Mouse (Mus musculus) MEL-GATA-1-ER (cell line): ENCODE measurements around the gene Tex21.
A peak's percentile ranks its signal among the peaks of the same experiment; 100 is the strongest.
"Not testable (repeated sequence)": the region's sequence is repeated elsewhere in the genome, so short reads cannot be mapped to it uniquely, and the experiment has no call there.

Experiments
- DNase-seq: peaks from one replicate; pipeline ENCODE4 v3.0.0-alpha.2; 2012; ENCODE audit warnings: low read depth; ENCODE audit errors: extremely low read depth

Gene Tex21

DNA sequence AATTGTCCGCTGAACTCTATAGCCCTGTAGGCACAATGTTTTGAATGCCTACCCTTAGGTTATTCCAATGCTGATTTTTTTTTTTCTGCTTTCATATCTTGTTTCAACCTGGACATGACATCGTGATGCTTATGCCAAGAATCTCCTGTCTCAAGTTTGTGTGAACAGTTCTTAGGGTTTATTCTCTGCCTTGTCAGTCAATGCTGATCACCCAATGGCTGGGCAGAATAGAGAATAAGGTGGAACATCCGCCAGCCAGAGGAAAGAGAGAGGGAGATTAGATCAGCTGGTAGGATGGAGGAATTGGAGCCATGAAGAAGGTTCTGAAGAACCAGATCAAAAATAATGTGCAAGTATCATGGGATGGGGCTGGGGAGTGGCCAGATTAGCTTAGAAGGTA lies 14.1 kb upstream of the Tex21 start:
- no peak for DNase-seq

DNA sequence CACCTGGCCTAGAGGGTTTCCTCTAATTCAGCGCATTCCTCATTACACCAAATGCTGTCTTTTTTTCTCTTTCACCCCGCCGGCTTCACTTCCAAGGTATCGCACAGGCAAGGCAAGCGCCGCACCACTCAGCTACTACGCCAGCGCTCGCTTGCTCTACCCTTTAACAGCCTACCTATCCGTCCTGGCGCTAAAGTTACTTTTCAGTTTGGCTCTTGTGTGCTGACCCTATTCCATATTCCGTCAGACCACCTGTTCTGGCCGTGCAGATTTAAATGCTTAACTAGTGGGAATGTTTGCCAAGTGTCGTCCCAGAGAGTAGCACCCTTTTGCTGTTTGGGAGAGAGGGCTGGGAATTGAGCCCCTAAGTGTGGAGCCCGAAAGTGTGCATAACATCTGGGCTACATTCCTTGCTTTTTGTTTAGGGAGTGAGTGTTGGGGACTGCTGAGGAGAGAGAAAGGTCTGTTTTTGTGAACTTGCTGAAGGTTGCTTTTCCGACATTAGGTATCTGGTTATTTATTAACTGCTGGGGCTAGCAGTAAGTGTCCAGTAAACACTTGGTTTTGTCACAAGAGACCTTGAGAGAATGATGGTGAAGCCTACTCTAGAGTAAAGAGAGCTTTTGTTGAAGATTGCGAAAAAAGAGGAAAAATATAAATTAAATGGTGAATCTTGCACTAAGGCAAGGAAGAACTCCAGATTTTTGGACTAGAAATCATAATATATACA lies 9.7 kb upstream of the Tex21 start:
- no peak for DNase-seq

DNA sequence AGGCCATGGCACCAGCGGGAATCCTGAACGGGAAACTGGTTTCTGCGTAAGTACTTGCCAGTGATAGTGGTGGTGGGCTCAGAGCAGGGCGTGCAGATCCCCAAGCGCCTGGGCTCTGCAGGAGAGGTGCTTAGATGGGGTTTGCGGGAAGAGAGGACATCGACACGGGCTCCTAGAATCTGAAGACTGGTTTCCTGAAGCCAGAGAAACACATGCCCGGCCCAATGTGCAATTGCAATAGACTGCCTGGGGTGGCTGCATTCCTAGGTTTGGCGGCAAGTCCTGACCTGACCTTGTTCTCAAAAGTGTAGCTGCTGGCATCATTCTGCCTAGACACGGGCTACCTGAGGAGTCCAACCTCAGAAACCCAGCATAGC lies 8.9 kb upstream of the Tex21 start:
- no peak for DNase-seq

DNA sequence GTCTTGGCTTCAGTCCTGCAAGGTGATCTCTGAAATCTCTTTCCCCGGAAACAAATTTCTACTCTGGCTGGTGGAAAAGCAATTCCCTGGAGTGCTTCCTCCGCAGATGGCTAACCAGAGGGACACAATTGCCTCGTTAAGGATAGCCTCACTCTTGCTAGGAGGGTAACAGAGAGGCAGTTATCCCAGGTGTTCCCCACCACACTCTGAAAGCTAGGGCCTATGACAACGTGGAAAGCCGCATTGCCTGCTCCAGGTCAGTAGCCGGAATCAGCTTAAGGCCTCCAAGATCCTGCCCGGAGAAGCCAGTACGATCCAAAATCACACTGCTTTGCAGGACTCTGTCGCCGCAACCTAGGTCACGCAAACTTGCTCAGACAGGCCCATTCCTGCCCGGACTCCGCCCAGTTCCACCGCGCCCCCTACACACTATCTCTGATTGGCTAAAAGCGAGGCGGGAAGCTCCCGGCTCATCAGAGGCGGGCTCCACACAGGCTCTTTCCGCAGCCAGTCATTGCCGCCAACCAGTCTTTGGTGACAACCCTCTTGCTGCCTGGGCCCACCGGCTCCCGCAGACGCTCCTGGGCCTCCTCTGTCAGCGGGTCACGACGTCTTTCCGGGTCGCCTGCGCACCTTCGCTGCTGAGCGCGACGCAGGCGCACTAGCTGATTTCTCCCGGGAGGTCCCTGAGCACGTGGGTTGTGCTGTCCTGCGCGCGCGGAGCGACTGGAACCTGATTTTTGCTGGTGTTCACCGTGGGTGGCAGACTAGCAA lies 8.4 kb upstream of the Tex21 start, which contains the start of gene Mthfd1:
Mthfd1 (plus strand) TSS at position 574 of the 774 bp plus-strand sequence.
- peak; percentile 97 for DNase-seq

DNA sequence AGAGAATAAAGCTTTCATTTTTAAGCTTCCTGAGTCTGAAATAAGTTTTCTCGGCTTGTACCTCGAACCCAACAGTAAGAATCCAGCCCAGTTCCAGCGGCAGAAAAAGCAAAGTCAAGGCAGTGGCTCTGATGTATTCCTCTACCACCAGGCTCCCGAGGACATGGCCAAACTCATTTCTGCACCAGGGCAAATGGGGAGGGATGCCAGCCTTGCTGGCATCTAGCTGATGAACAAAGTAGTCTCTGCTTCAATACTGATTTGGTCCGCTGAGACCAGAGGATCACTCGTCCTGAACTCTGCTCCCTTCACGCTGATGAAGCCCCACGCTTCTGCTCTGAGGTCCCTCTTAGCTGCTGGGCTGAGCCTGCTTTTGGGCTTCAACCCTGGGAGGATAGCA lies 7.4 kb upstream of the Tex21 start:
- DNase-seq: no peak

DNA sequence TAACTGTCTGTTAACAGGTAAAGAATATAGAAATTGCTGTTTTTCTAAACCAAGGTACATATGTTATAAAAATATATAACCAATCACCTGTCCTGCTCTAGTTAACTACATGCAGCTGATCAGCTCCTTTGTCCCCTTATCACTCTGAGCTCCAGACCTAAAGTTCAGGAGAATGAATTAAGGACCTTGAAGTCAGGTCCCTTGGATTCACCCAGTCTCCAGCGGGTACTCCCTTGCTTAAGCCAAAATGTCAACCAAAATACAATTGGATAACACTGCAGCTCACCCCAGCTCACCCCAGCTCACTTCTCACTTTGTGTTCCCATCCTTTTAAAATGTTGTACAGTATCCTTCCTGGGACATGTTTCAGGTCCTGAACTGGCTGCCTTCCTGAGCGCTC lies 7.0 kb upstream of the Tex21 start:
- no peak for DNase-seq

DNA sequence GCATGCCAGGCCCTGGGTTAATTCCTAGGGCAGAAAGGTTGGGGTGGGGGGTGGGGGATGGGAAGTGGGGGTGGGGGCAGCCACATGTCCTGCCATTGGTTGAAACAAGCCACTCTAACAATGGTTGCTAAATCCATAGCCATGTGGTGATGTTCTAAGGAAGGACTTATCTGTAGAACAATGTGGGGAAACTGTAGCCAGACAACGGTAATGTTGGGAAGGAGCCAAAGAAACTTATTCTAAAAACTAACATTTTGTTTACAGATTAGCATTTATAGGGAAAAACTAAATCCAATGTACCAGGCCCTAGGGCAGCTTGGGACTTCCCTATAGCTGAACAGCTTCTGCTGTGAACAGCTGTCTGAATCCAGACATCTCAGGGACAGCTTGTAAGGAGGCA lies 6.5 kb upstream of the Tex21 start:
- DNase-seq: no peak

DNA sequence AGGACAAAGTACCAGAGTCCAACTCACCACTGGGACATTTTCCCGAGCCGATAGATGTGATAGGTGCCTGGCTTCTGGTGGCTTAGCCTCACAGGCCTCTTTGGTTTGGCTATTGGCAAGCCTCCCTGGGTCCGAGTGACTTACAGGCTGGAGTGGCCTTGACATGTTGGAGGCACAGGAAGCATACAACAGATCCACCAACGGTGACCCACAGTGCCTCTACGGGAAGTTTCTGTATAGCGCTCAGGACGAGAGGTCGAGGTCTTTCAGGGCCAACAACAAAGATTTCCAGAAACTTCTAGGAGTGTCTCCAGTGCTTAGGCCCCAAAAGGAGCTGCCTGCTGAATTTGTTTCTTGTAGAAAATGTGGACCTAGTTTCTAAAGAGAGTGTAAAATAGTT lies 1.6 kb downstream of the Tex21 start:
- no peak for DNase-seq

DNA sequence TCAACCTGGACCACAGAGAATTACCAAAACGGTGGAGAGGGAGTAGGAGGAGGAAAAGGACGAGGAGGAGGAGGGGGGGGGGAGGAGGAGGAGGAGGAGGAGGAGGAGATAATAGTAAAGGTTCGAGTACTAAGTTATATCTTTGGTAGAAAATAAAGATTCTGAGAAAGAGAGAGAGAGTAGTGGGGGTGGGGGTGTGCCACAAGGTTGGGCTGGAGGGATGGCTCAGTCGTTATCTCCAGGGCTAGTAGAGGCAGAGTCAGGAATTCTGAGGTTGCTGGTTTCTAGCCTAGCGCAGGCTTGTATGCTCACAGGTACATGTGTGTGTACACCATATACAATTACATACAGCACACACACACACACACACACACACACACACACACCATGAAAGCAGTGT lies 4.7 kb downstream of the Tex21 start:
- DNase-seq: no peak

DNA sequence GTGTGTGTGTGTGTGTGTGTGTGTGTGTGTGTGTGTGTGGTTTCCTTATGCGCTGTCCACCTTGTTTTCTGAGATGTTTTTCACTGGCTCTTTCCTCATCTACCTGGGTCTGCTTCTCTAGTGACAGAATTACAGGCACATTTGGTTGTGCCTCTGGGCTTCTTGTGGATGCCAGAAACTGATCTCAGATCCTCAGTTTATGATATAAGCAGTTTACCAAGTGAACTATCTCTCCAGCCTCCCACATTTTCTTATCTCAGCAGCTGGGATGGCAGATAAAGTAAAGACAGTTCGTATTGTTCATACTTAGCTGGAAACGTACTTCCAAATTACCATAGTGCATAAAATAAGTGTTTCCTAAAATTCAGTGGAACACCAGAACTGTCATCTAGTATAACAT lies 5.5 kb downstream of the Tex21 start:
- DNase-seq: no peak

DNA sequence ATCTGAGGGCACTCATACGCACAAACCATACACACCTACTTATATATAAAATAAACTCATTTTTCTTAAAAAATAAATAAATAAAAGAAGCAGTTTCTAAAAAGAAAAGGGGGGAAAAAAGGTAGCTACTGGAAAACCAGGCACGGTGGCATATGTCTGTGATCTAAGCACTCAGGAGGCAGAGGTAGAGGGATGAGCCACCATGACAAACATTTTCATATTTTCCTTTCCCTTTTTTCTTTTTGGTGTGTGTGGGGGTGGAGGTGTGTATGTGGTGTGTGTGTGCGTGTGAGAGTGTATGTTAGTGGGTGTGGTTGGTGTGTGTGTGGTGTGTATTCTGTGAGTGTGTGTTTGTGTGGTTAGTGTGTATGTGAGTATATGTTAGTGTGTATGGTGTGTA lies 5.9 kb downstream of the Tex21 start:
- no peak for DNase-seq

DNA sequence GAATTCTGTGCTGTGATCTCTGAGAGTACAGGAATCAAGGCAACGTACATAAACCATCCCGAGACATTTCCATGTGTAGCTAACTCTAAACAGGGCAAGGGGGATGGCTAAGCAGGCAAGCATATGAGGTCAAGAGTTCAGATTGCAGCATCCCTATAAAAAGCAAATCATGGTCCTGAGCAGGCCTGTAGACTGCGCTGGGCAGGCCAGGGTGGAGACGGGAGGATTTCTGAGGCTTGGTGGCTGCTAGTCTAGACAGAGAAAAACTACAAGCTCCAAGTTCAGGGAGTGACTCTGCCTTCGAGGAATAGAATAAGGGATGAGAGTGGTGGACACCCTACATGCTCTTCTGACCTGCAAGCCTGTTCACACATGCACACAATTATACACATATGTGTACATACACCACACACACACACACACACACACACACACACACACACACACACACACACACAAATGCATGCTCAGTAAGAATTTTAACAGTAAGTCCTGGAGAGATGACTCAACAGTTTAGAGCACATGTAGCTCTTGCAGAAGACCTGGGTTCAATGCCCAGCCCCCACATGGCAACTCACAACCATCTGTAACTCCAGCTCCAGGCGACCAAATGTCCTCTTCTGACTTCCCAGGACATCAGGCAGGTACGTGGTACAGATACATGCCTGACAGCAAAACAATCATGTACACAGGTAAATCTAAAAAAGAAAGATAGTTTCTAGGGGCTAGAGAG lies 6.5 kb downstream of the Tex21 start:
- no peak for DNase-seq

DNA sequence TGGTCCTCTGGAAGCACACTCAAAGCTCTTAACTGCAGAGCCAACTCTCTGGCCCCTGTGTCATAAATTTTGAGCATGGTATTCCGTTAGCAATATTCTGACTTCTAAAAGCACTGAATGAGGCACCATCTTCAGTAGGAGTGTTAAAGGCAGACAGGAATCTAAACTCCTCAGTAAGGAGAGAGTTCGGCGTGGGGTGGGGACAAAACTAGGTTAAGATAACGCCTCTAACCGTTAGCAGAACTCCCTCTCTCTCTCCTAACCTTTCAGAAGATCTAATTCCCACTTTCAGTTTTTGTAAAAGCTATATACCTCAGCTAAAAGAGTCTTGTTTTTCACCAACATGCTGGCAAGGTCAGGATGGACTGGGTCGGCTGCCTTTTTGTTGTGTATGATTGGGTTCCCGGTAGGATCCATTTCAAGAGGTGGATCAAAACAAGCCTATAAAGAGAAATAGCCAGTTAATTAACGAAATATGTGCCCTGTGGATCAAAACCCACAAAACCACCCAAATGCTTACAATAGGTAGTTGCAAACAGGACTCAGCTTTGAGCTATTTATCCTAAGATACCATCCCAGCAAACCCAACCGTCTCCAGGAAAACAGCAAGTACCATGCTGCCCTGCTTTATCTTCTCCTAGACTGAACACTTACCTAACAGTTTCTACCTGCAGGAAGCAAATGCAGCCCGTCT lies 7.3 kb downstream of the Tex21 start:
- DNase-seq: no peak

DNA sequence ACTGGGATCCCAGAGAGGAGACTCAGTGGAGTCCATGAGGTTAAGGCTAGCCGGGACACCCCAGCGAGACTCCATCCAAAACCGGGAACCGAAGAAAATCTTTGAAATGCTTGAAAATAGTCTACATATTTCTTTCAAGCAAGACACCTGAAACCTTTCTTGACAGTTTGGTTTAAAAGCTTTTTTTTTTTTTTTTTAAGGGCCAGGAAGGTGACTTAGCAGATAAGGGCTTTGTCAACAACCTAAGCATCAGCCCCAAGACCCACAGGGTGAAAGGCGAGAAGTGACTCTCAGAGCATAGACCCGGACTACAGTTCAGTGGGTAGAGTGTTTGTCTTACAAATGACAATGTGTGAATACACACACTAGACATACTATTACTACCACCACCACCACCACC lies 11.3 kb downstream of the Tex21 start:
- DNase-seq: no peak

DNA sequence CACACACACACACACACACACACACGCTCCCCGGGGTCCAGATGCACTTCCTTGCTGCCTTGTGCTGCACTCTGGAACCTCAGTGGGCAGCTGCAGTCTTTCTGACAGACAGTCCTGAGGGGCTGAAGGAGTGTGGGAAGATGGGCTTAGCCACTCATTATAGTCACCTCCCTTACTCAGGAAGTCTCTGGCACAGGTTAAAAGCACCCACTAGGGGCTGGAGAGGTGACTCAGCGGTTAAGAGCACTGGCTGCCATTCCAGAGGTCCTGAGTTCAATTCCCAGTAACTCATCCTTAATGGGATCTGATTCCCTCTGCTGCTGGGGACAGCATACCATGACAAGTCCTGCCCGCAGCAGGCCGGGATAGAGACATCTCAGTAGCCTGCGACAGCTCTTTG lies 15.9 kb downstream of the Tex21 start:
- no peak for DNase-seq

DNA sequence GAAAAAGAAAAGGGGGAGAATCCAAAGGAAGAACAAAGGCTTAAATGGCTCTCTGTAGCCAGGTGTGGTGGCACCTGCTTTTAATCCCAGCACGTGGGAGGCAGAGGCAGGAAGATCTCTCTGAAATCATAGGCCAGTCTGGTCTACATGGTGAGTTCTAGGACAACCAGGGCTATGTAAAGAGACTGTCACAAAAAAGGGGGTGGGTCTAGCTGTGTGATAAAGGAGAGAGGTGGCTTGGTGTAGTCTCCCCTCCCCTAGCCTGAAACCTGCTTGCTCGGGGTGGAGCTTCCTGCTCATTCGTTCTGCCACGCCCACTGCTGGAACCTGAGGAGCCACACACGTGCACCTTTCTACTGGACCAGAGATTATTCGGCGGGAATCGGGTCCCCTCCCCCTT lies 24.4 kb downstream of the Tex21 start:
- DNase-seq: not testable (repeated sequence)

DNA sequence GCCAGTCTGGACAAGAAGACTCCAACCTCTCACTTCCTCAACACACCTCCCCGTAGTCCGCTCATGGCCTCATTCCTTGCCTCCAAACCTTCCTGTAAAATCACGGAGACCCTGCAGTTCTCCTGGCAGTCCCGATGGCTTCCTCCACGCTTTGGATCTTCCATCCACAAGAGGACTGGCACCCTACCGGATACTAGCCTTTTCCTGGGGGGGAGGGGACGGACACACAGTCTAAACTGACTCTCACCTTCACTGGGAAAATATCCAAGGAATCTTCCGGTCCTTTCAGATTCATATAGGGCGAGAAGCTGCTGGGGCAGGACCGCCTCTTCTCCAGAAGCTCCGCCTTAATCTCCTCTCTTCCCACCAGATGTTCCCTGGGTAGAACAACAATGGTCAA lies 29.8 kb downstream of the Tex21 start:
- DNase-seq: no peak

DNA sequence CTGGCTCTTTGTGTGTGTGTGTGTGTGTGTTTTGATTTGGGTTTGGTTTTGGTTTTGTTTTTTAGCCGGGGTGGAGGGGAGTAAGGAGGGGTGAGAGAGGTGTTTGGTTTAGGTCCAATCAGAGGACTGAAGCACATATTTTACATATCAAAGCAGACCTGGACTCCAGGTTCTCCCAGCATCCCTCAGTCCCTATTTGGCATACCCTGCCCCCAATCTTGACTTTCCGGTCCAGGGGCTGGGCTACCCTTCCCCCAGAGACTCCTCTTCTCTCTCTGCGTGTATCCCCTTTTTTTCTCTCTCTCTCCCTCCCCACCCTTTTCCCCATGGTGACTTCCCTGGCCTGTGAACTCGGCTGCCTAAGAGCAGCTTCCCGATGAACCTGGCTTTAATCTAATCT lies 31.4 kb downstream of the Tex21 start:
- DNase-seq: no peak

DNA sequence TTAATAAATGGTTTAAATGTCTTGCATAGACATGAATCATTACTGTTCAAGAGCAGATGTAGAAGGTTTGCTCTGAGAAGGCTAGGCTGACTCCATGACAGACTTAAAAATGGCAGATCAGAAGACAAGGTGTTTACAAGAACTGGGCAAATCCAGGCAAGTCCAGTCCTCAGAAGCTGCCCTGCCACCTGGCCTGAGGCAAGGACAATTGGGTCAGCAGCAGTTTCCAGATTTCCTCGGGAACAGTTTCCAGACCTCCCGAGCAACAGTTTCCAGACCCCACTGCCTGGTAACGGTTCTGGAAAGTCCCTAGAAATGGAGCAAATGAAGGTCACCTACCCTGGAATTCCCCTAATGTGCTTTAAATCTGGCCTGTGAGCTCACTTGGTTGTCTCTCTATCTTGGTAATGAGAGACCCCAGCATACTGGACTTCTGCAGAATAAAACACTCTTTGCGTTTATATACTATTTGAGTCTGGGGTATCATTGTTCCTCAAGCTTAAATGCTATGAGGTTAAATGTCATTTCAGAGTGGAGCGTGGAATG lies 37.0 kb downstream of the Tex21 start:
- no peak for DNase-seq

DNA sequence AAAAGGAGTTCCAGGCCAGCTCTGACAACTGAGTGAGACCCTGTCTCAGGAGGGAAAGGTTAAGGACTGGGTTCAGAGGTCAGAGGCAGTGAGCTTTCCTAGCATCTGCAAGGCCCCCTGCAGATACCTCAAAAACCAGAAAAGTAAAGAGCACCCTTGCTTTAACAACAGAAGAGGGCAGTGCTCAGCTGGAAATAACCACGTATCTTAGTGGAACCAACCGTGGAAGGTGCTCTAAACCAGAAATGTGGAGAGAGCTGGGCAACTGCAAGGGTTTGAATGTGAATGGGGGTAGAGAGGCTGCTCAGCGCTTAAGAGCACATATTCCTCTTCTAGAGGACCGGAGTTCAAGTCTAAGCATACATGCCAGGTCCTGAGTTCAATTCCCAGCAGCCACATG lies 46.2 kb downstream of the Tex21 start:
- DNase-seq: no peak

DNA sequence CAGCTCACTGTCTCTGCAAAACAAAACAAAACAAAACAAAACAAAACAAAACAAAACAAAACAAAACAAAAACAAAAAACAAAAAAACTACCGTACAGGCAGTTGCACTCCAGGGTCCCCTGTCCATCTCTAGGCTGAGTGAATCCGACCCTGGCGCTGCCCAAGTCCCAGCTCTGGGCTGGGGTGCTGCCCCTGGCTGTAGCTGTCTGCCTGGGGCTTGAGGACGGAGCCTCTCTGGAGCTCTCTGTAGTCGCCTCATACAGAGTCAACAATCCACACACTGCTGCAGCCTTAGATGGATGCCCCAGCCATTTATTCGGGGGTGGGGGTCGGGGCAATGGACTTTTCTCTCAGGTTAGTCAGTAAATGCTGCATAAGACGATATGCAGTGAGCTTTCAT lies 49.5 kb downstream of the Tex21 start:
- no peak for DNase-seq

DNA sequence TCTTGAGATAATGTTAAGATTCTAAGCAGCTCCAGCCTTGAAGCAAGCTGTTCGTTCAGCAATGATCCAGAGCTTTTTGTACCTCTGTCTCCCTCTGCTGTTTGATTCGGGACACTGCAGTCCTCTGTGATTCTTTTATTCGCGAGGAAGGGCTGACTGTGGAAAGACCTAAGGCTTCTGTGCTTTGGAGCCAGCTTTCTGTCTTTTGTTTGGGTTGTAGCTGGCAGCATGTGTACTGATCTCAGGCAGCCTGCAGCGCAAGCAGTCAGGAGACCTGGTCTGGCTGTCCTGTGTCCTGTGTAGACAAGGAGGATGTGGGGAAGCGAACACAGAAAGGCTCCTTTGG lies 49.9 kb downstream of the Tex21 start:
- peak; percentile 66 for DNase-seq
